Mouse (Mus musculus) limb, embryonic 14.5 days (tissue): ENCODE data around the gene 4933415F23Rik. TPM values are rescaled to one million over a fixed set of nuclear protein-coding genes. Genes with fewer than 3 reads are reported as not detected.

ENCODE experiments used
- ATAC-seq: fragments of 200-750 bp; cut with Nextera tagmentation; 2 replicates; pipeline ENCODE4 v1.8.0; 2017; ENCODE audit warnings: low read depth, moderate number of reproducible peaks, moderate TSS enrichment; ENCODE audit not compliant: low FRiP score
- DNase-seq: peaks from one replicate; pipeline ENCODE4 v3.0.0-alpha.2; 2015; ENCODE audit warnings: low spot score
- H3K27ac ChIP-seq: fragments of 300-500 bp; sonication (generic); replicated peaks from 2 replicates; pipeline ENCODE4 v1.5.1; 2014; ENCODE audit warnings: low read depth, mild to moderate bottlenecking, low read length, moderate library complexity, mixed read lengths
- H3K27me3 ChIP-seq: fragments of 300-500 bp; sonication (generic); 2 replicates; pipeline ENCODE4 v1.6.1; 2014; ENCODE audit warnings: low read length, mixed read lengths; ENCODE audit not compliant: control insufficient read depth, insufficient read depth
- H3K36me3 ChIP-seq: fragments of 300-500 bp; sonication (generic); 2 replicates; pipeline ENCODE4 v1.6.1; 2014; ENCODE audit warnings: mild to moderate bottlenecking, low read length, moderate library complexity, mixed read lengths; ENCODE audit not compliant: control insufficient read depth, insufficient read depth
- H3K4me1 ChIP-seq: fragments of 300-500 bp; sonication (generic); 2 replicates; pipeline ENCODE4 v1.6.1; 2014; ENCODE audit warnings: antibody characterized with exemption, low read length, mixed read lengths; ENCODE audit not compliant: control insufficient read depth, insufficient read depth
- H3K4me2 ChIP-seq: fragments of 300-500 bp; sonication (generic); replicated peaks from 2 replicates; pipeline ENCODE4 v1.6.1; 2014; ENCODE audit warnings: low read depth, mild to moderate bottlenecking, low read length, moderate library complexity; ENCODE audit not compliant: severe bottlenecking
- H3K4me3 ChIP-seq: fragments of 300-500 bp; sonication (generic); replicated peaks from 2 replicates; pipeline ENCODE4 v1.5.1; 2014; ENCODE audit warnings: low read length
- H3K9ac ChIP-seq: fragments of 300-500 bp; sonication (generic); 2 replicates; pipeline ENCODE4 v1.6.1; 2014; ENCODE audit warnings: mild to moderate bottlenecking, low read depth, low read length, moderate library complexity; ENCODE audit not compliant: severe bottlenecking
- H3K9me3 ChIP-seq: fragments of 300-500 bp; sonication (generic); 2 replicates; pipeline ENCODE4 v1.6.1; 2016; ENCODE audit warnings: low read length; ENCODE audit not compliant: control insufficient read depth
- POLR2A ChIP-seq: fragments of 200-500 bp; IDR thresholded peaks from 2 replicates; pipeline ENCODE4 v1.8.0; 2012; ENCODE audit warnings: inconsistent platforms, mild to moderate bottlenecking, moderate library complexity, borderline replicate concordance; ENCODE audit not compliant: insufficient read depth, insufficient read length; ENCODE audit errors: extremely low read depth
- WGBS: fragments of 180-500 bp; shearing (Covaris S2); extraction: QIAGEN DNeasy Blood & Tissue Kit; methylation state at CpG from one replicate; pipeline ENCODE4 v1.1.7; 2014; 5-methylcytosine and 5-hydroxymethylcytosine counted together
- polyA plus RNA-seq, 2 experiments: library from polyadenylated mRNA; depleted of rRNA in 1 of 2; stranded (reverse) in 1 of 2; unstranded in 1 of 2; fragments of >200 nt; fragmentation: Nextera tagmentation in 1 of 2; extraction: Ambion mirVana in 1 of 2; gene quantifications; 2 replicates each; pipeline versions ENCODE4 v1.2.1 to v1.2.3; 2012 to 2014

The 4933415F23Rik gene
- polyA plus RNA-seq, 2 experiments, result not detected

- DNase-seq, result no peak
- 82% methylated on average over 2 of the region's 2 CpGs for WGBS
- no peak for TF ChIP-seq POLR2A
- ATAC-seq, result no peak
- Histone ChIP-seq H3K4me2 (no peak overlapping the region), H3K9ac (no peak overlapping the region), H3K27me3 (no peaks in the 10 kb centered on the region), H3K9me3 (no peaks in the 10 kb centered on the region), H3K4me1 (no peaks in the 10 kb centered on the region), H3K4me3 (no peak overlapping the region), H3K36me3 (no peaks in the 10 kb centered on the region), H3K27ac (no peak overlapping the region)
Observed at GRCm38 (mm10) chr1:23098451-23098850, 3.6 kb downstream of the 4933415F23Rik start.

GRCm38 (mm10) chr1:23097996-23098395 lies 4.1 kb downstream of the 4933415F23Rik start:
- Histone ChIP-seq H3K9ac (no peak overlapping the region), H3K4me1 (no peaks in the 10 kb centered on the region), H3K4me2 (no peak overlapping the region), H3K27me3 (no peaks in the 10 kb centered on the region), H3K9me3 (no peaks in the 10 kb centered on the region), H3K27ac (no peak overlapping the region), H3K4me3 (no peak overlapping the region), H3K36me3 (no peaks in the 10 kb centered on the region)
- DNase-seq (no peak), ATAC-seq (no peak)
- 69% methylated on average over 4 of the region's 4 CpGs for WGBS
- no peak for TF ChIP-seq POLR2A

- no peaks in the 10 kb centered on the region for H3K27me3 ChIP-seq
- WGBS, result 81% methylated on average over 5 of the region's 5 CpGs
- DNase-seq (no peak), ATAC-seq (no peak)
- no peak overlapping the region for H3K4me3 ChIP-seq
- no peaks in the 10 kb centered on the region for H3K36me3 ChIP-seq
- H3K4me2 ChIP-seq, result no peak overlapping the region
- no peak overlapping the region for H3K27ac ChIP-seq
- no peaks in the 10 kb centered on the region for H3K9me3 ChIP-seq
- no peak overlapping the region for H3K9ac ChIP-seq
- no peaks in the 10 kb centered on the region for H3K4me1 ChIP-seq
- TF ChIP-seq POLR2A, result no peak
Observed at GRCm38 (mm10) chr1:23067715-23068114, 34.3 kb downstream of the 4933415F23Rik start.

- no peaks in the 10 kb centered on the region for H3K27me3 ChIP-seq
- 54% methylated on average over 4 of the region's 4 CpGs for WGBS
- ATAC-seq, result no peak
- DNase-seq, result no peak
- TF ChIP-seq POLR2A, result no peak
- H3K4me1 ChIP-seq, result no peaks in the 10 kb centered on the region
- no peak overlapping the region for H3K4me2 ChIP-seq
- H3K36me3 ChIP-seq, result no peaks in the 10 kb centered on the region
- no peak overlapping the region for H3K4me3 ChIP-seq
- H3K27ac ChIP-seq, result no peak overlapping the region
- no peak overlapping the region for H3K9ac ChIP-seq
- no peaks in the 10 kb centered on the region for H3K9me3 ChIP-seq
Observed at GRCm38 (mm10) chr1:23064717-23065475, 37.2 kb downstream of the 4933415F23Rik start.

GRCm38 (mm10) chr1:23063946-23064345 lies 38.1 kb downstream of the 4933415F23Rik start:
- ATAC-seq (no peak), DNase-seq (no peak)
- H3K36me3 ChIP-seq, result no peaks in the 10 kb centered on the region
- H3K4me3 ChIP-seq, result no peak overlapping the region
- TF ChIP-seq POLR2A, result no peak
- H3K27me3 ChIP-seq, result no peaks in the 10 kb centered on the region
- 74% methylated on average over 2 of the region's 2 CpGs for WGBS
- no peak overlapping the region for H3K4me2 ChIP-seq
- no peak overlapping the region for H3K27ac ChIP-seq
- no peak overlapping the region for H3K9ac ChIP-seq
- H3K9me3 ChIP-seq, result no peaks in the 10 kb centered on the region
- H3K4me1 ChIP-seq, result no peaks in the 10 kb centered on the region
